Mouse (Mus musculus) spleen, adult 2 months (tissue): ENCODE measurements around the gene Siae.

ENCODE experiments used
- CTCF ChIP-seq: fragments of 200-500 bp; IDR thresholded peaks from 2 replicates; pipeline ENCODE4 v1.5.1; 2011; ENCODE audit warnings: mild to moderate bottlenecking, inconsistent platforms; ENCODE audit not compliant: insufficient read depth, insufficient read length, insufficient replicate concordance; ENCODE audit errors: extremely low read depth
- POLR2A ChIP-seq: fragments of 200-500 bp; IDR thresholded peaks from 2 replicates; pipeline ENCODE4 v1.6.1; 2011; ENCODE audit warnings: low read depth, low read length, inconsistent platforms

DNA sequence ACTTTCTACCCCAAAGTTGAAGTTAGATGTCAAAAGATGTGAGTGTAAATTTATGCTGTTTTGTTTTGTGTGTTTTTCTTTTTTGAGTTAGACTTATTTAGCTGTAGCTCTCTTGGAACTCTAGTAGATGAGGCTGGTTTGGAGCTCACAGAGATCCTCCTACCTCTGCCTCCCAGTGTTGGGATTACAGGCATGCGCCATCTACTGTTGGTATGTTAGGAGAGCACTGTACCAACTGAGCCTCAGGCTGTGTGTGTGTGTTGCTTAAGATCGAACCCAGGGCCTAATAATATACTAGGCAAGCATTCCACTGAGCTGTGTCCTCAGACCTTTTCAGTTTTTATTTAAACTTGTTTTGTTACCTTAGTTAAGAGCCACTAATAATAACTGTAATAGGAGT, 43.4 kb upstream of the Siae start:
- no peak for TF ChIP-seq CTCF
- no peak for TF ChIP-seq POLR2A
